ENCODE assay signal across 11 mouse cellular contexts in genomic region chr7:127113614-127114259, GRCm38 (mm10). TPM values are rescaled to one million over a fixed set of nuclear protein-coding genes. Genes with fewer than 3 reads are reported as not detected.
DNase-seq lines count a peak whose midpoint lies in the region; ATAC-seq and TF ChIP-seq lines count a peak whose summit lies in the region.
"Had no signal": no experiment of that assay in that cellular context is flagged by ENCODE, and none has a peak within 500 bp of the region (broad histone marks: within the 10 kb centered on the region; RNA-seq: fewer than 3 reads in every experiment).

No protein-coding gene starts in this region.

- no peaks in the 10 kb centered on the region for H3K9me3 ChIP-seq in midbrain, embryonic 13.5 days
- H3K9me3 ChIP-seq in midbrain, embryonic 10.5 days (replicated peaks): no peaks in the 10 kb centered on the region
- H3K9me3 ChIP-seq in hindbrain, embryonic 10.5 days: no peaks in the 10 kb centered on the region
- H3K9me3 ChIP-seq: liver, embryonic 13.5 days had no signal

- intact Hi-C loops in heart, postnatal 36 days (cut with DNase I): no loop called here

- WGBS in midbrain, embryonic 13.5 days: 48% methylated on average over 12 of the region's 12 CpGs
- WGBS in midbrain, embryonic 10.5 days: 64% methylated on average over 11 of the region's 12 CpGs
- WGBS in kidney, adult 2 months: 24% methylated on average over 12 of the region's 12 CpGs
- 65% methylated on average over 12 of the region's 12 CpGs for WGBS in hindbrain, embryonic 10.5 days

- H3K36me3 ChIP-seq in midbrain, embryonic 13.5 days: no peaks in the 10 kb centered on the region
- H3K36me3 ChIP-seq in midbrain, embryonic 10.5 days: no peaks in the 10 kb centered on the region
- H3K36me3 ChIP-seq in kidney, adult 2 months (ENCODE audit: control insufficient read depth, insufficient read depth, low read length): no peaks in the 10 kb centered on the region
- no peaks in the 10 kb centered on the region for H3K36me3 ChIP-seq in hindbrain, embryonic 10.5 days
- H3K36me3 ChIP-seq: liver, embryonic 13.5 days had no signal

- no peak for DNase-seq in midbrain, embryonic 10.5 days (ENCODE audit: low spot score)
- peak; percentile 80 for DNase-seq in kidney, adult 2 months
- DNase-seq in thymus, postnatal 14 days: peak; percentile 55
- DNase-seq in heart, postnatal 36 days: no peak
- no peak for DNase-seq in hindbrain, embryonic 10.5 days (ENCODE audit: low spot score)
- DNase-seq in layer of hippocampus, adult 11-12 months (ENCODE audit: low spot score): no peak
- DNase-seq: heart, postnatal 10 days; liver, embryonic 13.5 days had no signal

- H3K27me3 ChIP-seq in midbrain, embryonic 13.5 days: no peaks in the 10 kb centered on the region
- no peaks in the 10 kb centered on the region for H3K27me3 ChIP-seq in midbrain, embryonic 10.5 days (ENCODE audit: low read depth, poor library complexity, severe bottlenecking)
- H3K27me3 ChIP-seq in kidney, adult 2 months (replicated peaks; ENCODE audit: control insufficient read depth, insufficient read depth, low read length): no peaks in the 10 kb centered on the region
- H3K27me3 ChIP-seq in hindbrain, embryonic 10.5 days (ENCODE audit: insufficient read depth, poor library complexity, severe bottlenecking): no peaks in the 10 kb centered on the region
- H3K27me3 ChIP-seq: liver, embryonic 13.5 days had no signal

- H3K9ac ChIP-seq in midbrain, embryonic 13.5 days (replicated peaks): 0 out of 2 replicates have a peak overlapping the region, but pooled peaks have one; percentile 8

- no peak overlapping the region for H3K4me2 ChIP-seq in midbrain, embryonic 13.5 days (replicated peaks)
- H3K4me2 ChIP-seq: liver, embryonic 13.5 days had no signal

- H3K4me1 ChIP-seq in midbrain, embryonic 13.5 days (replicated peaks): peaks cover 11% of the 10 kb centered on the region
- H3K4me1 ChIP-seq in midbrain, embryonic 10.5 days: peaks cover 27% of the 10 kb centered on the region
- H3K4me1 ChIP-seq in kidney, adult 2 months (ENCODE audit: control insufficient read depth, insufficient read depth, low read length): peaks cover 17% of the 10 kb centered on the region; the same call in 1 of the 2 replicates
- H3K4me1 ChIP-seq in hindbrain, embryonic 10.5 days (replicated peaks): peaks cover 40% of the 10 kb centered on the region

- no peak for TF ChIP-seq CTCF in kidney, adult 2 months (conservative IDR thresholded peaks at IDR 0.05; ENCODE audit: insufficient read depth, insufficient read length, low read depth, low read length)

- TF ChIP-seq POLR2A in kidney, adult 2 months (IDR thresholded peaks at IDR 0.05; ENCODE audit: low read depth, low read length): no peak

- peak; percentile 64; the same call in 1 of the 2 replicates for ATAC-seq in midbrain, embryonic 13.5 days
- peak; percentile 49 for ATAC-seq in activated CD4-positive, CD25-positive, alpha-beta regulatory T cell, adult 4 months

- H3K4me3 ChIP-seq in midbrain, embryonic 13.5 days (replicated peaks): no peak overlapping the region
- no peak overlapping the region for H3K4me3 ChIP-seq in midbrain, embryonic 10.5 days
- H3K4me3 ChIP-seq in kidney, adult 2 months (ENCODE audit: insufficient read depth, low read depth, low read length): no peak overlapping the region
- H3K4me3 ChIP-seq in hindbrain, embryonic 10.5 days: no peak overlapping the region
- H3K4me3 ChIP-seq: liver, embryonic 13.5 days had no signal

- no peak overlapping the region; the same call in 1 of the 2 replicates for H3K27ac ChIP-seq in midbrain, embryonic 13.5 days
- H3K27ac ChIP-seq in midbrain, embryonic 10.5 days (replicated peaks): no peak overlapping the region
- H3K27ac ChIP-seq in kidney, adult 2 months (ENCODE audit: insufficient read depth, low read depth, low read length): peak overlapping the region; percentile 77
- no peak overlapping the region for H3K27ac ChIP-seq in hindbrain, embryonic 10.5 days
- H3K27ac ChIP-seq: liver, embryonic 13.5 days had no signal

RNA-seq across cellular contexts. Expression of gene Qprt, which starts 8.3 kb away (rescaled TPM):
- polyA plus RNA-seq in midbrain, embryonic 13.5 days (2015; fragmentation: Nextera tagmentation; extraction: Ambion mirVana): 0.79 and 0.98 TPM in 2 replicates
- polyA plus RNA-seq in midbrain, embryonic 10.5 days (2016; fragmentation: Nextera tagmentation; extraction: Ambion mirVana): 7.2 and 10.3 TPM in 2 replicates
- polyA plus RNA-seq in activated CD4-positive, CD25-positive, alpha-beta regulatory T cell, adult 4 months (2017; shearing (Covaris generic)): 10 to 100 TPM in 1 of 2 experiments, 1 to 10 TPM in 1; 9.2 to 11.7 TPM
- polyA plus RNA-seq in kidney, adult 2 months (2012; rRNA removed): 127 and 137 TPM in 2 replicates
- not detected for total RNA-seq in heart, postnatal 36 days (2021)
- polyA plus RNA-seq in hindbrain, embryonic 10.5 days (2016; fragmentation: Nextera tagmentation; extraction: Ambion mirVana): 2.6 and 4.9 TPM in 2 replicates

RNA-seq across cellular contexts. Expression of gene AI467606, which starts 22.6 kb away (rescaled TPM):
- 0.90 and 1.5 TPM in 2 replicates for polyA plus RNA-seq in midbrain, embryonic 13.5 days (2015; fragmentation: Nextera tagmentation; extraction: Ambion mirVana)
- 0.91 and 1.2 TPM in 2 replicates for polyA plus RNA-seq in midbrain, embryonic 10.5 days (2016; fragmentation: Nextera tagmentation; extraction: Ambion mirVana)
- polyA plus RNA-seq in activated CD4-positive, CD25-positive, alpha-beta regulatory T cell, adult 4 months (2017; shearing (Covaris generic)): 100 to 1,000 TPM; 258 to 336 TPM
- polyA plus RNA-seq in kidney, adult 2 months (2012; rRNA removed): 4.2 and 7.7 TPM in 2 replicates
- 1 to 10 TPM; 1.6 to 1.9 TPM for total RNA-seq in heart, postnatal 36 days (2021)
- 0.80 and 0.81 TPM in 2 replicates for polyA plus RNA-seq in hindbrain, embryonic 10.5 days (2016; fragmentation: Nextera tagmentation; extraction: Ambion mirVana)

RNA-seq across cellular contexts. Expression of gene Spn, which starts 23.9 kb away (rescaled TPM):
- 0.06 and 0.09 TPM in 2 replicates for polyA plus RNA-seq in midbrain, embryonic 13.5 days (2015; fragmentation: Nextera tagmentation; extraction: Ambion mirVana)
- 0.09 and 0.10 TPM in 2 replicates for polyA plus RNA-seq in midbrain, embryonic 10.5 days (2016; fragmentation: Nextera tagmentation; extraction: Ambion mirVana)
- polyA plus RNA-seq in activated CD4-positive, CD25-positive, alpha-beta regulatory T cell, adult 4 months (2017; shearing (Covaris generic)): 100 to 1,000 TPM; 157 to 159 TPM
- 2.7 and 5.2 TPM in 2 replicates for polyA plus RNA-seq in kidney, adult 2 months (2012; rRNA removed)
- total RNA-seq in heart, postnatal 36 days (2021): under 1 TPM; 0.76 to 0.92 TPM
- polyA plus RNA-seq in hindbrain, embryonic 10.5 days (2016; fragmentation: Nextera tagmentation; extraction: Ambion mirVana): not detected in 2 replicates

RNA-seq across cellular contexts. Expression of gene Zg16, which starts 26.6 kb away (rescaled TPM):
- not detected in 2 replicates for polyA plus RNA-seq in midbrain, embryonic 13.5 days (2015; fragmentation: Nextera tagmentation; extraction: Ambion mirVana)
- not detected in 2 replicates for polyA plus RNA-seq in midbrain, embryonic 10.5 days (2016; fragmentation: Nextera tagmentation; extraction: Ambion mirVana)
- not detected for polyA plus RNA-seq in activated CD4-positive, CD25-positive, alpha-beta regulatory T cell, adult 4 months (2017; shearing (Covaris generic))
- not detected in 2 replicates for polyA plus RNA-seq in kidney, adult 2 months (2012; rRNA removed)
- not detected for total RNA-seq in heart, postnatal 36 days (2021)
- polyA plus RNA-seq in hindbrain, embryonic 10.5 days (2016; fragmentation: Nextera tagmentation; extraction: Ambion mirVana): not detected in 2 replicates
- total RNA-seq: adrenal gland, adult 18-20 months; heart, postnatal 10 days had no signal
- polyA plus RNA-seq: liver, embryonic 13.5 days had no signal

Comparison
In these comparisons a context has a peak if more than half of its experiments do, and no peak if none do; other contexts are left out.
1. DNase-seq: peak in kidney, adult 2 months (single experiment) and thymus, postnatal 14 days (single experiment); none in midbrain, embryonic 10.5 days (single experiment), heart, postnatal 36 days (0 of 2), hindbrain, embryonic 10.5 days (single experiment) and layer of hippocampus, adult 11-12 months (single experiment).
2. RNA of gene Qprt, which starts 8.3 kb away (polyA plus RNA-seq): 127 to 137 TPM in kidney, adult 2 months; 9.2 to 11.7 TPM in activated CD4-positive, CD25-positive, alpha-beta regulatory T cell, adult 4 months, 7.2 to 10.3 TPM in midbrain, embryonic 10.5 days, 2.6 to 4.9 TPM in hindbrain, embryonic 10.5 days and 0.79 to 0.98 TPM in midbrain, embryonic 13.5 days; every median in the first group is over 10 times any median in the second.
3. RNA of gene AI467606, which starts 22.6 kb away (polyA plus RNA-seq): 258 to 336 TPM in activated CD4-positive, CD25-positive, alpha-beta regulatory T cell, adult 4 months; 4.2 to 7.7 TPM in kidney, adult 2 months, 0.90 to 1.5 TPM in midbrain, embryonic 13.5 days, 0.91 to 1.2 TPM in midbrain, embryonic 10.5 days and 0.80 to 0.81 TPM in hindbrain, embryonic 10.5 days; every median in the first group is over 10 times any median in the second.
4. RNA of gene Spn, which starts 23.9 kb away (polyA plus RNA-seq): 157 to 159 TPM in activated CD4-positive, CD25-positive, alpha-beta regulatory T cell, adult 4 months; 2.7 to 5.2 TPM in kidney, adult 2 months, 0.09 to 0.10 TPM in midbrain, embryonic 10.5 days, 0.06 to 0.09 TPM in midbrain, embryonic 13.5 days and not detected in hindbrain, embryonic 10.5 days; every median in the first group is over 10 times any median in the second.